In genomic region chr7:34752151-34752762, GRCm38 (mm10) we compare ENCODE assay signal across 10 mouse cellular contexts.
DNase-seq lines count a peak whose midpoint lies in the region; ATAC-seq lines count a peak whose summit lies in the region.
"Had no signal": no experiment of that assay in that cellular context is flagged by ENCODE, and none has a peak within 500 bp of the region (broad histone marks: within the 10 kb centered on the region; RNA-seq: fewer than 3 reads in every experiment).

No protein-coding gene starts in this region.

- no peaks in the 10 kb centered on the region for H3K36me3 ChIP-seq in heart, embryonic 15.5 days

- no peaks in the 10 kb centered on the region for H3K9me3 ChIP-seq in heart, embryonic 15.5 days (replicated peaks)

- peak; percentile 10 for DNase-seq in kidney, adult 11 months
- DNase-seq in kidney, postnatal 25 days: no peak
- DNase-seq in kidney, adult 9 months: peak; percentile 21
- DNase-seq in lung, postnatal 4 days: peak; percentile 57 to 87
- no peak for DNase-seq in Muller cell, postnatal 12 days (ENCODE audit: inconsistent ontology term)
- no peak for DNase-seq in urinary bladder, adult 2 months (ENCODE audit: low spot score)
- no peak for DNase-seq in layer of hippocampus, adult 11-12 months (ENCODE audit: low spot score)
- DNase-seq: cerebellum, adult 8-10 months; layer of hippocampus, postnatal 36 days had no signal

- ATAC-seq in heart, embryonic 15.5 days (replicated peaks; ENCODE audit: insufficient number of reproducible peaks, insufficient read depth, low FRiP score, low read depth): 0 out of 2 replicates have a peak, but pooled peaks have one; percentile 23

- 39% methylated on average over 10 of the region's 10 CpGs for WGBS in heart, embryonic 15.5 days

- no peak overlapping the region for H3K4me2 ChIP-seq in heart, embryonic 15.5 days

- peaks cover 6% of the 10 kb centered on the region for H3K4me1 ChIP-seq in heart, embryonic 15.5 days (replicated peaks)

- H3K4me3 ChIP-seq in heart, embryonic 15.5 days: no peak overlapping the region

- peaks cover 3% of the 10 kb centered on the region; the same call in 1 of the 2 replicates for H3K27me3 ChIP-seq in heart, embryonic 15.5 days

- H3K9ac ChIP-seq in heart, embryonic 15.5 days: no peak overlapping the region

- H3K27ac ChIP-seq in heart, embryonic 15.5 days: no peak overlapping the region

Comparison
In these comparisons a context has a peak if more than half of its experiments do, and no peak if none do; other contexts are left out.
1. DNase-seq: peak in kidney, adult 11 months (single experiment), kidney, adult 9 months (single experiment) and lung, postnatal 4 days (2 of 2); none in kidney, postnatal 25 days (0 of 2), Muller cell, postnatal 12 days (single experiment), urinary bladder, adult 2 months (single experiment) and layer of hippocampus, adult 11-12 months (single experiment).